ENCODE assay signal across 17 mouse cellular contexts in the genomic region with DNA sequence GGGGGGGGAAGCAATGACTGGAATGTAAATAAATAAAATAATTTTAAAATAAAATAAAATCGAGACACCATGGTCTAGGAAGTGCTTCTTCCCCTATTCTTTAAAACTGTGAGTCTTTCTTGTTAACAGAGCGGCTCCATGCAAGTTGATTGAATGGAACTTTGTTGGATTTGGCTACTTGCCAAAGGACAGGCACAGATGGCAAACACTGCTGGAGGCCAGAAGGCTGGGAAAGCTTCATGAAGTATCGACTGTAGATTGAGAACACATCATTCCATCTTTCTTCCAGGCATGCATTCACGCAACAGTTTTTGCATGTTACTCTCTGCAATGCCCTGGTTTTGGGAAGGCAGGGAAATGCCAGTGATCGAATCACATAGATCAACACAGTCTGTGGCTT. TPM values are rescaled to one million over a fixed set of nuclear protein-coding genes. Genes with fewer than 3 reads are reported as not detected.
DNase-seq lines count a peak whose midpoint lies in the region; ATAC-seq and TF ChIP-seq lines count a peak whose summit lies in the region.
"Had no signal": no experiment of that assay in that cellular context is flagged by ENCODE, and none has a peak within 500 bp of the region (broad histone marks: within the 10 kb centered on the region; RNA-seq: fewer than 3 reads in every experiment).

No protein-coding gene starts in this region.

- H3K27me3 ChIP-seq in forebrain, postnatal 0 days (ENCODE audit: insufficient read depth, low read length), result no peaks in the 10 kb centered on the region
- H3K27me3 ChIP-seq in forebrain, embryonic 12.5 days, result peaks cover 35% of the 10 kb centered on the region
- no peaks in the 10 kb centered on the region; the same call in 1 of the 2 replicates for H3K27me3 ChIP-seq in midbrain, postnatal 0 days (ENCODE audit: insufficient read depth, low read length)
- H3K27me3 ChIP-seq in midbrain, embryonic 15.5 days (replicated peaks), result peaks cover 12% of the 10 kb centered on the region
- peaks cover under 1% of the 10 kb centered on the region; the same call in 1 of the 2 replicates for H3K27me3 ChIP-seq in hindbrain, embryonic 16.5 days (replicated peaks; ENCODE audit: control insufficient read depth, insufficient read depth, low read length)

- intact Hi-C loops in heart, postnatal 25 days (cut with DNase I), result no loop called here

- H3K27ac ChIP-seq in forebrain, postnatal 0 days (ENCODE audit: low read depth, low read length), result no peak overlapping the region
- H3K27ac ChIP-seq in forebrain, embryonic 12.5 days, result no peak overlapping the region
- no peak overlapping the region for H3K27ac ChIP-seq in midbrain, postnatal 0 days (ENCODE audit: low read depth, low read length)
- H3K27ac ChIP-seq in midbrain, embryonic 15.5 days, result no peak overlapping the region
- no peak overlapping the region for H3K27ac ChIP-seq in hindbrain, embryonic 16.5 days (ENCODE audit: low read depth, low read length)
- H3K27ac ChIP-seq: forebrain, embryonic 10.5 days; heart, embryonic 13.5 days; midbrain, embryonic 12.5 days; neural tube, embryonic 13.5 days had no signal

- H3K9ac ChIP-seq in forebrain, postnatal 0 days, result no peak overlapping the region
- H3K9ac ChIP-seq in forebrain, embryonic 12.5 days, result no peak overlapping the region
- no peak overlapping the region for H3K9ac ChIP-seq in midbrain, postnatal 0 days (replicated peaks; ENCODE audit: low read length, poor library complexity, severe bottlenecking)
- no peak overlapping the region for H3K9ac ChIP-seq in midbrain, embryonic 15.5 days
- H3K9ac ChIP-seq in hindbrain, embryonic 16.5 days (ENCODE audit: low read depth, low read length), result no peak overlapping the region
- H3K9ac ChIP-seq: heart, embryonic 13.5 days; midbrain, embryonic 12.5 days; neural tube, embryonic 13.5 days had no signal

- WGBS in forebrain, postnatal 0 days, result 40% methylated on average over 5 of the region's 5 CpGs
- WGBS in forebrain, embryonic 12.5 days, result 56% methylated on average over 5 of the region's 5 CpGs
- 54% methylated on average over 5 of the region's 5 CpGs for WGBS in midbrain, postnatal 0 days
- 59% methylated on average over 5 of the region's 5 CpGs for whole genome bisulfite sequencing in midbrain, embryonic 15.5 days
- WGBS in hindbrain, embryonic 16.5 days, result 38% methylated on average over 5 of the region's 5 CpGs

- no peaks in the 10 kb centered on the region for H3K4me1 ChIP-seq in forebrain, postnatal 0 days (ENCODE audit: insufficient read depth)
- H3K4me1 ChIP-seq in forebrain, embryonic 12.5 days, result no peaks in the 10 kb centered on the region; the same call in 1 of the 2 replicates
- no peaks in the 10 kb centered on the region for H3K4me1 ChIP-seq in midbrain, postnatal 0 days (ENCODE audit: insufficient read depth, low read length)
- H3K4me1 ChIP-seq in midbrain, embryonic 15.5 days, result peaks cover 7% of the 10 kb centered on the region; the same call in 1 of the 2 replicates
- H3K4me1 ChIP-seq in hindbrain, embryonic 16.5 days (ENCODE audit: control insufficient read depth, insufficient read depth, low read depth, low read length), result peaks cover 2% of the 10 kb centered on the region; the same call in 1 of the 2 replicates

- no peak; the same call in 1 of the 2 replicates for ATAC-seq in forebrain, postnatal 0 days
- ATAC-seq in forebrain, embryonic 12.5 days (ENCODE audit: low FRiP score), result no peak
- no peak for ATAC-seq in midbrain, postnatal 0 days (ENCODE audit: low FRiP score)
- no peak for ATAC-seq in midbrain, embryonic 15.5 days (replicated peaks)
- peak; percentile 9; the same call in 1 of the 2 replicates for ATAC-seq in hindbrain, embryonic 16.5 days

- TF ChIP-seq CTCF in forebrain, postnatal 0 days (IDR thresholded peaks at IDR 0.05; ENCODE audit: low read depth), result no peak
- TF ChIP-seq CTCF in midbrain, postnatal 0 days (IDR thresholded peaks at IDR 0.05), result no peak

- no peak overlapping the region for H3K4me2 ChIP-seq in forebrain, postnatal 0 days (ENCODE audit: low read depth)
- H3K4me2 ChIP-seq in forebrain, embryonic 12.5 days, result no peak overlapping the region
- H3K4me2 ChIP-seq in midbrain, postnatal 0 days (ENCODE audit: low read depth, low read length, poor library complexity, severe bottlenecking), result no peak overlapping the region
- H3K4me2 ChIP-seq in midbrain, embryonic 15.5 days, result no peak overlapping the region
- H3K4me2 ChIP-seq in hindbrain, embryonic 16.5 days (ENCODE audit: low read length), result no peak overlapping the region
- H3K4me2 ChIP-seq: heart, embryonic 13.5 days; midbrain, embryonic 12.5 days; neural tube, embryonic 13.5 days had no signal

- no peaks in the 10 kb centered on the region for H3K36me3 ChIP-seq in forebrain, postnatal 0 days (ENCODE audit: insufficient read depth)
- no peaks in the 10 kb centered on the region for H3K36me3 ChIP-seq in forebrain, embryonic 12.5 days (replicated peaks)
- no peaks in the 10 kb centered on the region for H3K36me3 ChIP-seq in midbrain, postnatal 0 days (ENCODE audit: insufficient read depth, low read length)
- no peaks in the 10 kb centered on the region for H3K36me3 ChIP-seq in midbrain, embryonic 15.5 days (replicated peaks)
- no peaks in the 10 kb centered on the region for H3K36me3 ChIP-seq in hindbrain, embryonic 16.5 days (ENCODE audit: control insufficient read depth, insufficient read depth, low read length)
- H3K36me3 ChIP-seq: forebrain, embryonic 10.5 days; heart, embryonic 13.5 days; midbrain, embryonic 12.5 days; neural tube, embryonic 13.5 days had no signal

- no peaks in the 10 kb centered on the region for H3K9me3 ChIP-seq in forebrain, postnatal 0 days (ENCODE audit: low read length)
- no peaks in the 10 kb centered on the region for H3K9me3 ChIP-seq in forebrain, embryonic 12.5 days
- no peaks in the 10 kb centered on the region for H3K9me3 ChIP-seq in midbrain, postnatal 0 days (ENCODE audit: low read length)
- no peaks in the 10 kb centered on the region for H3K9me3 ChIP-seq in midbrain, embryonic 15.5 days
- H3K9me3 ChIP-seq in hindbrain, embryonic 16.5 days (ENCODE audit: control insufficient read depth, low read length), result no peaks in the 10 kb centered on the region
- H3K9me3 ChIP-seq: forebrain, embryonic 10.5 days; heart, embryonic 13.5 days; midbrain, embryonic 12.5 days; neural tube, embryonic 13.5 days had no signal

- DNase-seq in forebrain, postnatal 0 days, result peak; percentile 43
- peak; percentile 77 for DNase-seq in midbrain, postnatal 0 days (ENCODE audit: low spot score)
- DNase-seq in ovary, postnatal 36 days (ENCODE audit: low spot score), result no peak
- DNase-seq in liver, result no peak
- no peak for DNase-seq in heart, postnatal 25 days (ENCODE audit: low spot score)
- DNase-seq: adrenal gland, postnatal 25 days; gastrocnemius, postnatal 25 days; kidney, adult 9 months; lung, adult 18-20 months; right cerebral cortex, postnatal 4 days had no signal

- H3K4me3 ChIP-seq in forebrain, postnatal 0 days (ENCODE audit: low read depth, low read length), result no peak overlapping the region
- no peak overlapping the region for H3K4me3 ChIP-seq in forebrain, embryonic 12.5 days (replicated peaks)
- H3K4me3 ChIP-seq in midbrain, postnatal 0 days (ENCODE audit: low read depth, low read length), result no peak overlapping the region
- H3K4me3 ChIP-seq in midbrain, embryonic 15.5 days, result no peak overlapping the region
- no peak overlapping the region for H3K4me3 ChIP-seq in hindbrain, embryonic 16.5 days (ENCODE audit: low read length)
- H3K4me3 ChIP-seq: forebrain, embryonic 10.5 days; heart, embryonic 13.5 days; midbrain, embryonic 12.5 days; neural tube, embryonic 13.5 days had no signal

RNA-seq across cellular contexts. Expression of a gene that starts 4.3 kb away (rescaled TPM):
- total RNA-seq in forebrain, postnatal 0 days (2014; rRNA removed), result 29.9 and 46.9 TPM in 2 replicates
- 37.1 and 38.2 TPM in 2 replicates for polyA plus RNA-seq in forebrain, postnatal 0 days (2015; fragmentation: Nextera tagmentation; extraction: Ambion mirVana)
- polyA plus RNA-seq in forebrain, embryonic 12.5 days (2016; fragmentation: Nextera tagmentation; extraction: Ambion mirVana), result 14.5 and 14.7 TPM in 2 replicates
- 43.4 and 55.7 TPM in 2 replicates for total RNA-seq in midbrain, postnatal 0 days (2014; rRNA removed)
- polyA plus RNA-seq in midbrain, postnatal 0 days (2015; fragmentation: Nextera tagmentation; extraction: Ambion mirVana), result 39.5 and 40.6 TPM in 2 replicates
- 21.5 and 25.0 TPM in 2 replicates for polyA plus RNA-seq in midbrain, embryonic 15.5 days (2015; fragmentation: Nextera tagmentation; extraction: Ambion mirVana)
- 43.7 and 48.9 TPM in 2 replicates for polyA plus RNA-seq in hindbrain, embryonic 16.5 days (2015; fragmentation: Nextera tagmentation; extraction: Ambion mirVana)
- total RNA-seq in heart, postnatal 25 days (2021), result under 1 TPM; 0.16 to 0.50 TPM

Comparison
In these comparisons a context has a peak if more than half of its experiments do, and no peak if none do; other contexts are left out.
1. DNase-seq: peak in forebrain, postnatal 0 days (single experiment) and midbrain, postnatal 0 days (single experiment); none in ovary, postnatal 36 days (single experiment), liver (single experiment) and heart, postnatal 25 days (single experiment).